Mouse (Mus musculus) megakaryocyte, adult 5-6 weeks (primary cell): ENCODE measurements around the gene Iqsec1. TPM values are rescaled to one million over a fixed set of nuclear protein-coding genes. Genes with fewer than 3 reads are reported as not detected.
A peak's percentile ranks its signal among the peaks of the same experiment; 100 is the strongest.

Experiments
- ATAC-seq: 2 replicates; pipeline ENCODE4 v1.8.0; 2016; ENCODE audit warnings: mild to moderate bottlenecking, inconsistent platforms; ENCODE audit not compliant: poor library complexity, severe bottlenecking
- total RNA-seq, 2 experiments: library from RNA; stranded (forward) in 1 of 2; stranded (reverse) in 1 of 2; fragments of 153-499, 151-499 nt in 1 of 2; fragments of 221-1000, 200-1000 nt in 1 of 2; gene quantifications; 2 replicates each; pipeline versions ENCODE4 v1.2.3 to v1.2.4; 2015 to 2017

Gene Iqsec1
- total RNA-seq, 2 experiments from 2014 or later, result 12.2 to 58.0 TPM

GRCm38 (mm10) chr6:90625207-90625994 lies 363.1 kb downstream of the Iqsec1 start:
- ATAC-seq, result no peak

GRCm38 (mm10) chr6:90624733-90625132 lies 363.8 kb downstream of the Iqsec1 start:
- no peak for ATAC-seq

GRCm38 (mm10) chr6:90624184-90624583 lies 364.3 kb downstream of the Iqsec1 start:
- ATAC-seq, result no peak

- ATAC-seq, result no peak
These were observed 365.0 kb downstream of the Iqsec1 start for GRCm38 (mm10) chr6:90623456-90623836.

- ATAC-seq, result 0 out of 2 replicates have a peak, but pooled peaks have one; percentile 17
These were observed 365.6 kb downstream of the Iqsec1 start for GRCm38 (mm10) chr6:90622758-90623455.

- no peak for ATAC-seq
These were observed 366.9 kb downstream of the Iqsec1 start for GRCm38 (mm10) chr6:90621584-90621890.

GRCm38 (mm10) chr6:90620791-90621583 lies 367.5 kb downstream of the Iqsec1 start:
- no peak for ATAC-seq

- no peak for ATAC-seq
These were observed 368.5 kb downstream of the Iqsec1 start for GRCm38 (mm10) chr6:90619936-90620335.

- ATAC-seq, result peak; percentile 45
These were observed 369.5 kb downstream of the Iqsec1 start for GRCm38 (mm10) chr6:90618821-90619636.

- no peak for ATAC-seq
These were observed 370.2 kb downstream of the Iqsec1 start for GRCm38 (mm10) chr6:90618274-90618673.

GRCm38 (mm10) chr6:90616481-90616880 lies 372.0 kb downstream of the Iqsec1 start:
- no peak for ATAC-seq

GRCm38 (mm10) chr6:90615991-90616390 lies 372.5 kb downstream of the Iqsec1 start:
- no peak for ATAC-seq

GRCm38 (mm10) chr6:90615362-90615761 lies 373.1 kb downstream of the Iqsec1 start:
- ATAC-seq, result no peak

GRCm38 (mm10) chr6:90613277-90613676 lies 375.2 kb downstream of the Iqsec1 start:
- no peak for ATAC-seq

GRCm38 (mm10) chr6:90610248-90610647 lies 378.2 kb downstream of the Iqsec1 start:
- no peak for ATAC-seq

GRCm38 (mm10) chr6:90608186-90608585 lies 380.3 kb downstream of the Iqsec1 start:
- no peak for ATAC-seq

- 0 out of 2 replicates have a peak, but pooled peaks have one; percentile 36 for ATAC-seq
These were observed 381.3 kb downstream of the Iqsec1 start for GRCm38 (mm10) chr6:90607196-90607595.

- peak; percentile 50 for ATAC-seq
These were observed 381.9 kb downstream of the Iqsec1 start for GRCm38 (mm10) chr6:90606538-90606937.
